ENCODE assay signal across 7 mouse cellular contexts in the genomic region with DNA sequence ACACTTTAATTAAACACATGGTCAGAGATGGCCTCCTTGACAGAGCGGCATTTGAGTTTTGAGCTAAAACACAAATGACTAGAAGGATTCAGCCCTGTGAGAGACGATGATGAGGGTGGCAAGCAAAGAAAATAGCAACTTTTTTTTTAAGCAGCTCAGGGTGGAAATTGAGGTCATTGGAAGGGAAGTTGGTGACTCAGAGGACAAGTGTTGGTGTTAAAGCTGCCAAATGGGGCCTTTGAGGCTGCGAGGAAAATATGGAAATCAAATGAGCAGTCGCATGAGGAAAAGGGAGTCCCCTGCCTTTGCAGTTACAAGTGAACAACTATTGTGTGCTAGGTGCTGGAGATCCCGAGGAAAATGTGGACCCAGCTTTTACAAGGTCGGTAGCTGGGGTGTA.
DNase-seq lines count a peak whose midpoint lies in the region; ATAC-seq and TF ChIP-seq lines count a peak whose summit lies in the region.

No protein-coding gene starts in this region.

- no peak for ATAC-seq in stomach, embryonic 14.5 days (ENCODE audit: insufficient number of reproducible peaks, insufficient read depth, low FRiP score, low read depth)
- ATAC-seq in stomach, postnatal 0 days (ENCODE audit: low FRiP score, low TSS enrichment): no peak
- no peak for ATAC-seq in forebrain, embryonic 15.5 days (replicated peaks)
- no peak for ATAC-seq in intestine, postnatal 0 days
- ATAC-seq in megakaryocyte progenitor cell, adult 5-6 weeks (replicated peaks; ENCODE audit: poor library complexity): no peak

- no peak overlapping the region; the same call in 1 of the 2 replicates for H3K9ac ChIP-seq in stomach, embryonic 14.5 days (replicated peaks; ENCODE audit: low read depth, low read length)
- no peak overlapping the region for H3K9ac ChIP-seq in stomach, postnatal 0 days (ENCODE audit: low read length)
- H3K9ac ChIP-seq in forebrain, embryonic 15.5 days (replicated peaks): peak overlapping the region; percentile 90; the same call in 1 of the 2 replicates
- no peak overlapping the region for H3K9ac ChIP-seq in intestine, postnatal 0 days (ENCODE audit: low read depth, low read length)

- no peak overlapping the region for H3K4me3 ChIP-seq in stomach, embryonic 14.5 days (ENCODE audit: low read depth, low read length)
- H3K4me3 ChIP-seq in stomach, postnatal 0 days (ENCODE audit: low read depth, low read length): no peak overlapping the region
- H3K4me3 ChIP-seq in forebrain, embryonic 15.5 days: peak overlapping the region; percentile 70; the same call in 1 of the 2 replicates
- no peak overlapping the region for H3K4me3 ChIP-seq in intestine, postnatal 0 days (ENCODE audit: low read depth, low read length)

- WGBS in stomach, embryonic 14.5 days: 33% methylated on average over 6 of the region's 6 CpGs
- WGBS in stomach, postnatal 0 days: 42% methylated on average over 6 of the region's 6 CpGs
- WGBS in forebrain, embryonic 15.5 days: 31% methylated on average over 6 of the region's 6 CpGs
- WGBS in intestine, postnatal 0 days: 43% methylated on average over 6 of the region's 6 CpGs

- H3K4me2 ChIP-seq in stomach, embryonic 14.5 days (replicated peaks; ENCODE audit: low read depth, low read length): peak overlapping the region; percentile 88
- no peak overlapping the region for H3K4me2 ChIP-seq in stomach, postnatal 0 days (replicated peaks; ENCODE audit: low read depth)
- peak overlapping the region; percentile 90 for H3K4me2 ChIP-seq in forebrain, embryonic 15.5 days (replicated peaks)
- peak overlapping the region; percentile 99 for H3K4me2 ChIP-seq in intestine, postnatal 0 days (replicated peaks; ENCODE audit: low read depth)

- no peak for TF ChIP-seq CTCF in stomach, postnatal 0 days (IDR thresholded peaks at IDR 0.05; ENCODE audit: low read depth)
- TF ChIP-seq CTCF in intestine, postnatal 0 days (IDR thresholded peaks at IDR 0.05; ENCODE audit: low read depth): no peak

- H3K36me3 ChIP-seq in stomach, embryonic 14.5 days (ENCODE audit: control insufficient read depth, insufficient read depth, low read length): no peaks in the 10 kb centered on the region
- H3K36me3 ChIP-seq in stomach, postnatal 0 days (ENCODE audit: control insufficient read depth, insufficient read depth, low read length): no peaks in the 10 kb centered on the region
- H3K36me3 ChIP-seq in forebrain, embryonic 15.5 days: no peaks in the 10 kb centered on the region
- no peaks in the 10 kb centered on the region for H3K36me3 ChIP-seq in intestine, postnatal 0 days (ENCODE audit: control insufficient read depth, insufficient read depth)

- H3K4me1 ChIP-seq in stomach, embryonic 14.5 days (ENCODE audit: control insufficient read depth, insufficient read depth, low read length): peaks cover 15% of the 10 kb centered on the region; the same call in 1 of the 2 replicates
- H3K4me1 ChIP-seq in stomach, postnatal 0 days (replicated peaks; ENCODE audit: control insufficient read depth, insufficient read depth): no peaks in the 10 kb centered on the region
- H3K4me1 ChIP-seq in forebrain, embryonic 15.5 days: peaks cover 30% of the 10 kb centered on the region
- H3K4me1 ChIP-seq in intestine, postnatal 0 days (replicated peaks; ENCODE audit: control insufficient read depth, insufficient read depth, low read length): 0 out of 2 replicates have a peak, but pooled peaks cover 3% of the 10 kb centered on the region

- H3K27me3 ChIP-seq in stomach, embryonic 14.5 days (ENCODE audit: control insufficient read depth, insufficient read depth, low read length): no peaks in the 10 kb centered on the region
- no peaks in the 10 kb centered on the region for H3K27me3 ChIP-seq in stomach, postnatal 0 days (ENCODE audit: control insufficient read depth, insufficient read depth, low read length)
- H3K27me3 ChIP-seq in forebrain, embryonic 15.5 days: no peaks in the 10 kb centered on the region
- H3K27me3 ChIP-seq in intestine, postnatal 0 days (replicated peaks; ENCODE audit: control insufficient read depth, insufficient read depth, low read length): no peaks in the 10 kb centered on the region

- H3K9me3 ChIP-seq in stomach, embryonic 14.5 days (ENCODE audit: control insufficient read depth, low read depth, low read length): no peaks in the 10 kb centered on the region
- H3K9me3 ChIP-seq in stomach, postnatal 0 days (ENCODE audit: control insufficient read depth, low read length): no peaks in the 10 kb centered on the region
- no peaks in the 10 kb centered on the region for H3K9me3 ChIP-seq in forebrain, embryonic 15.5 days
- no peaks in the 10 kb centered on the region for H3K9me3 ChIP-seq in intestine, postnatal 0 days (ENCODE audit: control insufficient read depth)

- no peak for TF ChIP-seq EP300 in stomach, postnatal 0 days (optimal IDR thresholded peaks at IDR 0.05)

- DNase-seq in stomach, postnatal 0 days (ENCODE audit: low spot score): no peak
- no peak for DNase-seq in embryo, embryonic 10 days (ENCODE audit: low spot score)
- no peak for DNase-seq in kidney, postnatal 25 days

- H3K27ac ChIP-seq in stomach, embryonic 14.5 days (ENCODE audit: low read length): no peak overlapping the region
- no peak overlapping the region for H3K27ac ChIP-seq in stomach, postnatal 0 days (replicated peaks)
- H3K27ac ChIP-seq in forebrain, embryonic 15.5 days (replicated peaks): peak overlapping the region; percentile 99
- H3K27ac ChIP-seq in intestine, postnatal 0 days (ENCODE audit: low read depth, low read length): no peak overlapping the region
